Mouse (Mus musculus) liver, embryonic 14.5 days (tissue): ENCODE results near the gene Elp5. TPM values are rescaled to one million over a fixed set of nuclear protein-coding genes. Genes with fewer than 3 reads are reported as not detected.

ENCODE experiments used
- ATAC-seq: fragments of 200-750 bp; cut with Nextera tagmentation; 2 replicates; pipeline ENCODE4 v1.8.0; 2017; ENCODE audit warnings: moderate number of reproducible peaks, mild to moderate bottlenecking, moderate library complexity; ENCODE audit not compliant: insufficient read depth
- DNase-seq, 3 experiments: peaks; one replicate each; pipeline ENCODE4 v3.0.0-alpha.2; 2012 to 2013; ENCODE audit warnings: low read depth in 3 of 3, low spot score in 3 of 3
- H3K27ac ChIP-seq: fragments of 300-500 bp; sonication (generic); 2 replicates; pipeline ENCODE4 v1.5.1; 2014; ENCODE audit warnings: moderate library complexity, mild to moderate bottlenecking, control low read depth, inconsistent platforms
- H3K27me3 ChIP-seq: fragments of 300-500 bp; sonication (generic); 2 replicates; pipeline ENCODE4 v1.6.1; 2014; ENCODE audit warnings: mild to moderate bottlenecking, low read length, moderate library complexity; ENCODE audit not compliant: control insufficient read depth, insufficient read depth
- H3K36me3 ChIP-seq: fragments of 300-500 bp; sonication (generic); replicated peaks from 2 replicates; pipeline ENCODE4 v1.6.1; 2014; ENCODE audit warnings: low read depth; ENCODE audit not compliant: control insufficient read depth, insufficient read depth
- H3K4me1 ChIP-seq, 2 experiments: fragments of 200-500 bp in 1 of 2; fragments of 300-500 bp in 1 of 2; sonication (generic) in 1 of 2; replicated peaks; 2 replicates each; pipeline ENCODE4 v1.6.1; 2012 to 2014; ENCODE audit warnings: antibody characterized with exemption in 1 of 2, inconsistent platforms in 1 of 2, low read length in 1 of 2; ENCODE audit not compliant: control insufficient read depth in 2 of 2, insufficient read depth in 2 of 2
- H3K4me2 ChIP-seq: fragments of 300-500 bp; sonication (generic); 2 replicates; pipeline ENCODE4 v1.6.1; 2014; ENCODE audit warnings: low read depth, mild to moderate bottlenecking, control low read depth, moderate library complexity
- H3K4me3 ChIP-seq, 2 experiments: fragments of 200-500 bp in 1 of 2; fragments of 300-500 bp in 1 of 2; sonication (generic) in 1 of 2; 2 replicates each; pipeline ENCODE4 v1.5.1; 2012 to 2014; ENCODE audit warnings: low read depth in 2 of 2, low read length in 2 of 2, mild to moderate bottlenecking in 2 of 2, control low read depth in 1 of 2, inconsistent platforms in 1 of 2, moderate library complexity in 1 of 2; ENCODE audit not compliant: insufficient read depth in 1 of 2
- H3K9ac ChIP-seq: fragments of 300-500 bp; sonication (generic); replicated peaks from 2 replicates; pipeline ENCODE4 v1.6.1; 2014; ENCODE audit warnings: mild to moderate bottlenecking, control low read depth, moderate library complexity
- H3K9me3 ChIP-seq: fragments of 300-500 bp; sonication (generic); 2 replicates; pipeline ENCODE4 v1.6.1; 2016; ENCODE audit warnings: low read length, mixed read lengths; ENCODE audit not compliant: control insufficient read depth
- CTCF ChIP-seq: IDR thresholded peaks from 2 replicates; pipeline ENCODE4 v1.5.1; 2016; ENCODE audit warnings: antibody characterized with exemption, low read depth, control low read depth
- EP300 ChIP-seq: IDR thresholded peaks from 2 replicates; pipeline ENCODE4 v1.6.1; 2016; ENCODE audit warnings: antibody characterized with exemption, low read depth
- WGBS: fragments of 180-500 bp; shearing (Covaris S2); extraction: QIAGEN DNeasy Blood & Tissue Kit; methylation state at CpG from one replicate; pipeline ENCODE4 v1.1.7; 2014; ENCODE audit not compliant: insufficient replicate concordance; 5-methylcytosine and 5-hydroxymethylcytosine counted together
- polyA plus RNA-seq, 2 experiments: library from polyadenylated mRNA; depleted of rRNA in 1 of 2; stranded (reverse) in 1 of 2; unstranded in 1 of 2; fragments of >200 nt; fragmentation: Nextera tagmentation in 1 of 2; extraction: Ambion mirVana in 1 of 2; gene quantifications; 2 replicates each; pipeline versions ENCODE4 v1.2.1 to v1.2.3; 2012 to 2014

The Elp5 gene
- polyA plus RNA-seq, 2 experiments, result 44.0 to 70.2 TPM

DNA sequence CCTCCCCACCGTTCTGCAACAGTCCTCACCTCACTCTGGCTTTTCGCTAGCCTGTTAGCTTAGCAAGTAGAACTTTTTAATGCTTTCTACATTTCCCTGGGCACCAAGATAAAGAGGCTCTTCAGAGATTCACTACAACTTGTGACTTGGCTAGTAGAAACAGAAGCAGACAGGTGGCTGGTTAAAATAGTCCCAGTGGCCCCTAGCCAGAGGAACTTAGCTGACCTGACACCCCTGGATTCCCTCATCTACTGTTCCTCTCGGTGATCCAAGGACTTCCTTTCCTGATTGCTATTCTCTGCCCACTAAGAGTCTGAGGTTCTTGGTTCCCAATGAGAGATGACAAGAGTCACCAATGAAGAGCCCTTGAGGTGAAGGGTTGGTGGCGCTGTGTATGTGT, 1.1 kb upstream of the Elp5 start:
- DNase-seq (no peak), ATAC-seq (no peak)
- no peak for TF ChIP-seq EP300
- no peak for TF ChIP-seq CTCF
- Histone ChIP-seq H3K36me3 (peaks cover 40% of the 10 kb centered on the region), H3K27ac (peak overlapping the region; percentile 27; the same call in 1 of the 2 replicates), H3K9ac (no peak overlapping the region), H3K27me3 (no peaks in the 10 kb centered on the region), H3K9me3 (no peaks in the 10 kb centered on the region), H3K4me2 (peak overlapping the region; percentile 95), H3K4me3 (no peak overlapping the region), H3K4me1 (peaks cover 15 to 18% of the 10 kb centered on the region in 2 experiments)
- WGBS, result 76% methylated on average over 4 of the region's 4 CpGs

DNA sequence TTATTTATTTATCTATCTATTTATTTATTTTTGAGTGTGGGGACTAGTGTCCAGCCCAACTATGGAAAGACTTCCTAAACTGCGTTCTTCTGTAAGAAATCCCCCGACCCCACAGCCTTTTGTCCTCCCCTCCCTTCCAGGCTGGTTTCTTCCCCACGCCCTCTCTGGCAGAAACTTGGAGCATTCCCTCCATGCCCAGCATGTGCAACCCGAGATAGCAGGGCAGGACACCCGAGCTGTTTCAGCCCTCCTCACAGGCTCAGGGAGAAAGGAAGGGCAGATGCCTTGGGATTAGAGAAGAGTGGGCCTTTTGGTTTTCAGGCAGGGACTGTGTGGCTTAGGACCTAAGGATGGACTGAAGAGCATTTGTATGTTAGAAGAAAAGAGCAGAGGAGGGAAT, 560 bp upstream of the Elp5 start:
- Histone ChIP-seq H3K27ac (no peak overlapping the region; the same call in 1 of the 2 replicates), H3K9ac (peak overlapping the region; percentile 98), H3K4me2 (peak overlapping the region; percentile 95), H3K27me3 (no peaks in the 10 kb centered on the region), H3K9me3 (no peaks in the 10 kb centered on the region), H3K36me3 (peaks cover 38% of the 10 kb centered on the region), H3K4me1 (peaks cover 15 to 18% of the 10 kb centered on the region in 2 experiments), H3K4me3 (peak overlapping the region in 1 of 2 experiments; percentile 97; a peak in 2 of 4 replicates)
- TF ChIP-seq CTCF (no peak), EP300 (no peak)
- 33% methylated on average over 5 of the region's 5 CpGs for WGBS
- no peak for ATAC-seq
- DNase-seq, result no peak

DNA sequence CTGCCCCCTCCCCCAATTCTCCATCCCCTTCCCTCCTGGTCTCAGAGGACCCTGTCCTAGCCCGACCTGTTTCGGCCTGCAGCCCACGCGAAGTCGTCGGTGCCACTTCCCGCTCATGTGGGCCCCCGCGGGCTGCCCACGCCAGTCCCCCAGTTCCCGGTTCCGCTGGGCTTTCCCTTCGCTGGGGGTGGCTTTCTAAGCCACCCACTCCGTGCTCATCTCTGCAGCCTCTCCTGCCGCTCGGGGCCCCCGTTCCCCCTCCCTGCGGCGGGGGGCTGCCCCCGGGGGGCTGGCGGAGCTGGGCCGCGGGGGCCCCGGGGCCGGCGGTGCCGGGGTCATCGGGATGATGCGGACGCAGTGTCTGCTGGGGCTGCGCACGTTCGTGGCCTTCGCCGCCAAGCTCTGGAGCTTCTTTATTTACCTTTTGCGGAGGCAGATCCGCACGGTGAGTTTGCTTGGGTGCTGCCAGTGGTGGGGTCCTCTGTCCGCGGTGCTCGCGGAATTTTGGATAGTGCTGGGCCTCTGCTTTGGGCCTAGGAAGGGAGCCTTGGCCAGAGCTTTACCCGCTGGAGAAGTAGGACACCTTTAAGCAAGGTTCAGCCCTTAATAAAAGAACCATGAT, 1.1 kb downstream of the Elp5 start, which contains the start of gene Ctdnep1:
TSS of gene Ctdnep1 (plus strand) at position 16 of the 622 bp plus-strand sequence.
- no peaks in the 10 kb centered on the region for H3K9me3 ChIP-seq
- no peaks in the 10 kb centered on the region for H3K27me3 ChIP-seq
- peak within 1 kb of the TSS; percentile 98 for H3K9ac ChIP-seq
- DNase-seq, result no peak
- TF ChIP-seq EP300 (no peak), CTCF (no peak)
- peak within 1 kb of the TSS; percentile 97 to 98 for H3K4me3 ChIP-seq
- H3K36me3 ChIP-seq, result peaks cover 27% of the 10 kb centered on the region
- peak within 1 kb of the TSS; percentile 95 for H3K4me2 ChIP-seq
- WGBS, result under 1% methylated on average over 40 of the region's 43 CpGs
- peaks cover 15 to 18% of the 10 kb centered on the region in 2 experiments for H3K4me1 ChIP-seq
- no peak for ATAC-seq
- H3K27ac ChIP-seq, result peak within 1 kb of the TSS; percentile 89

DNA sequence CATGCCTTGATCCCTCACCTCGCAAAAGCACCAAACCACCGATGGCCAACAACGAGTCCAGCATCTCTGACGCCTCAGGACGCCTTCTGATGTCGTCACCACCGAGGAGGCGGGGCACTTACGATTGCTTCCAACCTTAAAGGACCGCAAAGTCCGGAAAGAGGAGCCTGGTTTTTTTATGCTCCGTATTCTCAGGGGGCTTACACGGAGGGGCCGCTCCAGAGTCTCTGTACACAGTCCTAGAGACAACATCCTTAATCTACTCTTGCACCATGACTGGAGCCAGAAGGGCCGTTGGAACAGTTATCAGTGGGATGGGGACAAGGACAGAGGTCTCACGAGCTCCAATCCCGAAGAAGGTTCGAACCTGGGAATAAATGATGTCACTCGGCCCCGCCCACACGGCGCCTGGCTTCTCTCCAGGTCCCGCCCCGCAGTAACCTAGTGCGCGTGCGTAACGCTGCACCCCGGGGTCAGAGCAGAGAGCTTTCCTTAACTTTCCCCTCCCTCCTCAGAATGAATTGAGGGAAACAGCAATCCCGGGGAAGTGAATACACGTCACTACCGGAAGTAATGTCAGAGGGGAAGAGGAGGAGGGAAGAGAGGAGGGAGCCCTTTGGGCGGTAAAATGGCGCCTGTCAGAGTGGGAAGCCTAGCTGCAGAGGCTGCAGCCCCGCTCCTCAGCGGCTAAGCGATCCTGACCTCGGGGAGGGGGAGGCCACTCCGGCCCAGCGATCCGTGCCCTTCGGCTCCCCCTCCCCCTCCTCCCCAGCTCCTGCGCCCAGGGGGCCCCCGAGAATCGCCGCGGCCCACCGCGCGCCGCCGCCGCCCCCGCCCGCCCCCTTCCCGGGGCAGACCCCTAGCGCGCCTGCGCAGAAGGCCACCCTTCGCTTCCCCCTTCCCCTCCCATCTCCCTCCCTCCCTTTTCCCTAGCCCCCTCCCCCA, 1.8 kb downstream of the Elp5 start:
- Histone ChIP-seq H3K36me3 (peaks cover 22% of the 10 kb centered on the region), H3K9me3 (no peaks in the 10 kb centered on the region), H3K4me2 (peak overlapping the region; percentile 95), H3K27me3 (no peaks in the 10 kb centered on the region), H3K9ac (peak overlapping the region; percentile 98), H3K4me3 (peak overlapping the region; percentile 97 to 98), H3K4me1 (peaks cover 15 to 18% of the 10 kb centered on the region in 2 experiments), H3K27ac (peak overlapping the region; percentile 89)
- ATAC-seq (peak; percentile 91), DNase-seq (peak; percentile 97 to 98 (median 97))
- WGBS, result under 1% methylated on average over 52 of the region's 60 CpGs
- TF ChIP-seq EP300 (peak; percentile 3; the same call in 1 of the 2 replicates), CTCF (no peak)

DNA sequence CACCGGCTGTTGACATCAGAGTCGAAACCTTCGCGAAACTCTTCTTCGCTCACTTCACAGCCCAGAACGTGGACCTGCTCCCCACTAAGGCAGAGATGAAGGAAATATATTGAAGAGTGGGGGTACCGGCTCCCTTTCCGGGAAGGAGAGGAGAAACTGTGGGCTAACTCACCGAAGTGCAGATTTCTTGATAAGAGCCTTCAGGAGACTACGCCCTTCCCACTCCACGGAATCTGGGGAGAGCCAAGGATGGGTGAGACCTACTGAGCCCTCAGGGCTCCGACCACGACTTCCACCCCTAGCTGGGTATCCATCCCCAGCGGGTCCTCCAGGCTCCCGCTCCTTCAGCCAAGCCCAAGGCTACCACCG, 2.5 kb downstream of the Elp5 start:
- 2% methylated on average over 16 of the region's 16 CpGs for WGBS
- Histone ChIP-seq H3K9me3 (no peaks in the 10 kb centered on the region), H3K4me1 (peaks cover 15 to 18% of the 10 kb centered on the region in 2 experiments), H3K36me3 (peaks cover 18% of the 10 kb centered on the region), H3K9ac (peak overlapping the region; percentile 98), H3K27ac (peak overlapping the region; percentile 89), H3K4me2 (peak overlapping the region; percentile 95), H3K4me3 (peak overlapping the region; percentile 97 to 98), H3K27me3 (no peaks in the 10 kb centered on the region)
- DNase-seq (peak in 1 of 3 experiments; percentile 45), ATAC-seq (peak; percentile 38)
- TF ChIP-seq CTCF (no peak), EP300 (no peak)
